Mouse (Mus musculus) embryonic facial prominence, embryonic 15.5 days (tissue): Measurements from ENCODE around the gene Cdca7l. TPM values are rescaled to one million over a fixed set of nuclear protein-coding genes. Genes with fewer than 3 reads are reported as not detected.

Experiments
- ATAC-seq: fragments of 200-750 bp; cut with Nextera tagmentation; 2 replicates; pipeline ENCODE4 v1.8.0; 2017; ENCODE audit warnings: low read depth, moderate TSS enrichment; ENCODE audit not compliant: insufficient number of reproducible peaks, low FRiP score, low TSS enrichment
- H3K27ac ChIP-seq: fragments of 300-500 bp; sonication (generic); replicated peaks from 2 replicates; pipeline ENCODE4 v1.5.1; 2015; ENCODE audit warnings: mild to moderate bottlenecking, inconsistent platforms
- H3K27me3 ChIP-seq: fragments of 300-500 bp; sonication (generic); 2 replicates; pipeline ENCODE4 v1.6.1; 2015; ENCODE audit warnings: inconsistent platforms
- H3K36me3 ChIP-seq: fragments of 300-500 bp; sonication (generic); 2 replicates; pipeline ENCODE4 v1.6.1; 2015; ENCODE audit warnings: mild to moderate bottlenecking, inconsistent platforms
- H3K4me1 ChIP-seq: fragments of 300-500 bp; sonication (generic); 2 replicates; pipeline ENCODE4 v1.6.1; 2015; ENCODE audit warnings: inconsistent platforms
- H3K4me2 ChIP-seq: fragments of 300-500 bp; sonication (generic); replicated peaks from 2 replicates; pipeline ENCODE4 v1.6.1; 2015; ENCODE audit warnings: mild to moderate bottlenecking, inconsistent platforms
- H3K4me3 ChIP-seq: fragments of 300-500 bp; sonication (generic); replicated peaks from 2 replicates; pipeline ENCODE4 v1.5.1; 2015; ENCODE audit warnings: mild to moderate bottlenecking, inconsistent platforms
- H3K9ac ChIP-seq: fragments of 300-500 bp; sonication (generic); 2 replicates; pipeline ENCODE4 v1.6.1; 2015; ENCODE audit warnings: inconsistent platforms
- H3K9me3 ChIP-seq: fragments of 300-500 bp; sonication (generic); replicated peaks from 2 replicates; pipeline ENCODE4 v1.6.1; 2016; ENCODE audit warnings: inconsistent platforms
- WGBS: fragments of 180-500 bp; shearing (Covaris S2); methylation state at CpG from one replicate; pipeline ENCODE4 v1.1.7; 2015; 5-methylcytosine and 5-hydroxymethylcytosine counted together
- polyA plus RNA-seq: library from polyadenylated mRNA; unstranded; fragments of >200 nt; fragmentation: Nextera tagmentation; extraction: Ambion mirVana; gene quantifications from 2 replicates; pipeline ENCODE4 v1.2.1, GENCODE M21; 2015

Gene Cdca7l
- polyA plus RNA-seq, 1 experiment from 2014 or later, result 32.5 TPM

GRCm38 (mm10) chr12:117914613-117915245 lies 110.6 kb downstream of the Cdca7l start:
- H3K9ac ChIP-seq, result no peak overlapping the region
- H3K27me3 ChIP-seq, result no peaks in the 10 kb centered on the region
- H3K4me3 ChIP-seq, result no peak overlapping the region
- 35% methylated on average over 10 of the region's 10 CpGs for WGBS
- H3K36me3 ChIP-seq, result no peaks in the 10 kb centered on the region
- H3K4me2 ChIP-seq, result no peak overlapping the region
- H3K9me3 ChIP-seq, result no peaks in the 10 kb centered on the region
- H3K4me1 ChIP-seq, result no peaks in the 10 kb centered on the region
- H3K27ac ChIP-seq, result no peak overlapping the region
- no peak for ATAC-seq

- ATAC-seq, result no peak
These were observed 111.9 kb downstream of the Cdca7l start for GRCm38 (mm10) chr12:117915826-117916588.

More at GRCm38 (mm10) chr12:117915826-117916588, 111.9 kb downstream of the Cdca7l start:
- Histone ChIP-seq H3K9me3 (no peaks in the 10 kb centered on the region), H3K4me1 (no peaks in the 10 kb centered on the region), H3K27ac (no peak overlapping the region), H3K9ac (no peak overlapping the region), H3K4me2 (no peak overlapping the region), H3K36me3 (no peaks in the 10 kb centered on the region), H3K27me3 (no peaks in the 10 kb centered on the region), H3K4me3 (no peak overlapping the region)
- WGBS, result 54% methylated on average over 10 of the region's 10 CpGs
